Mouse (Mus musculus) stomach, embryonic 15.5 days (tissue): Measurements from ENCODE around the gene Lgi4. TPM values are rescaled to one million over a fixed set of nuclear protein-coding genes. Genes with fewer than 3 reads are reported as not detected.

Experiments used
- ATAC-seq: fragments of 200-750 bp; cut with Nextera tagmentation; 2 replicates; pipeline ENCODE4 v1.8.0; 2017; ENCODE audit warnings: low read depth, moderate number of reproducible peaks, moderate TSS enrichment; ENCODE audit not compliant: insufficient read depth, low FRiP score
- H3K27ac ChIP-seq: fragments of 300-500 bp; sonication (generic); 2 replicates; pipeline ENCODE4 v1.5.1; 2015; ENCODE audit warnings: mild to moderate bottlenecking, inconsistent platforms
- H3K27me3 ChIP-seq: fragments of 300-500 bp; sonication (generic); replicated peaks from 2 replicates; pipeline ENCODE4 v1.6.1; 2015; ENCODE audit warnings: inconsistent platforms
- H3K36me3 ChIP-seq: fragments of 300-500 bp; sonication (generic); 2 replicates; pipeline ENCODE4 v1.6.1; 2015; ENCODE audit warnings: inconsistent platforms
- H3K4me1 ChIP-seq: fragments of 300-500 bp; sonication (generic); 2 replicates; pipeline ENCODE4 v1.6.1; 2015; ENCODE audit warnings: inconsistent platforms
- H3K4me2 ChIP-seq: fragments of 300-500 bp; sonication (generic); 2 replicates; pipeline ENCODE4 v1.6.1; 2015; ENCODE audit warnings: mild to moderate bottlenecking, inconsistent platforms
- H3K4me3 ChIP-seq: fragments of 300-500 bp; sonication (generic); replicated peaks from 2 replicates; pipeline ENCODE4 v1.5.1; 2015; ENCODE audit warnings: inconsistent platforms
- H3K9ac ChIP-seq: fragments of 300-500 bp; sonication (generic); 2 replicates; pipeline ENCODE4 v1.6.1; 2015; ENCODE audit warnings: inconsistent platforms
- H3K9me3 ChIP-seq: fragments of 300-500 bp; sonication (generic); 2 replicates; pipeline ENCODE4 v1.6.1; 2016; ENCODE audit warnings: inconsistent platforms
- WGBS: fragments of 180-500 bp; shearing (Covaris S2); methylation state at CpG from one replicate; pipeline ENCODE4 v1.1.7; 2015; 5-methylcytosine and 5-hydroxymethylcytosine counted together
- polyA plus RNA-seq: library from polyadenylated mRNA; unstranded; fragments of >200 nt; fragmentation: Nextera tagmentation; extraction: Ambion mirVana; gene quantifications from 2 replicates; pipeline ENCODE4 v1.2.1, GENCODE M21; 2015

The Lgi4 gene
- polyA plus RNA-seq, 1 experiment from 2014 or later: 1.9 TPM

- H3K4me3 ChIP-seq: no peak overlapping the region
- no peak overlapping the region for H3K27ac ChIP-seq
- no peak overlapping the region for H3K4me2 ChIP-seq
- WGBS: 82% methylated on average over 12 of the region's 12 CpGs
- peaks cover 14% of the 10 kb centered on the region for H3K4me1 ChIP-seq
- no peak overlapping the region for H3K9ac ChIP-seq
- no peaks in the 10 kb centered on the region for H3K9me3 ChIP-seq
- no peaks in the 10 kb centered on the region for H3K27me3 ChIP-seq
- no peaks in the 10 kb centered on the region for H3K36me3 ChIP-seq
- no peak for ATAC-seq
Observed at GRCm38 (mm10) chr7:31063074-31063560, 4.0 kb downstream of the Lgi4 start.

GRCm38 (mm10) chr7:31067836-31068235 is 8.7 kb downstream of the Lgi4 start:
- no peaks in the 10 kb centered on the region for H3K36me3 ChIP-seq
- peaks cover 27% of the 10 kb centered on the region for H3K4me1 ChIP-seq
- no peak overlapping the region for H3K4me3 ChIP-seq
- H3K4me2 ChIP-seq: no peak overlapping the region
- ATAC-seq: peak; percentile 24; the same call in 1 of the 2 replicates
- peak overlapping the region; percentile 48; the same call in 1 of the 2 replicates for H3K27ac ChIP-seq
- no peak overlapping the region for H3K9ac ChIP-seq
- WGBS: 23% methylated on average over 5 of the region's 5 CpGs
- H3K27me3 ChIP-seq: no peaks in the 10 kb centered on the region
- no peaks in the 10 kb centered on the region for H3K9me3 ChIP-seq

GRCm38 (mm10) chr7:31069491-31069890 is 10.3 kb downstream of the Lgi4 start:
- no peak overlapping the region for H3K4me3 ChIP-seq
- H3K4me1 ChIP-seq: peaks cover 33% of the 10 kb centered on the region
- no peaks in the 10 kb centered on the region for H3K36me3 ChIP-seq
- H3K9me3 ChIP-seq: no peaks in the 10 kb centered on the region
- WGBS: 84% methylated on average over 14 of the region's 14 CpGs
- no peak overlapping the region for H3K9ac ChIP-seq
- H3K27ac ChIP-seq: no peak overlapping the region
- no peaks in the 10 kb centered on the region for H3K27me3 ChIP-seq
- no peak overlapping the region for H3K4me2 ChIP-seq
- no peak for ATAC-seq

- no peak for ATAC-seq
- no peaks in the 10 kb centered on the region for H3K36me3 ChIP-seq
- no peak overlapping the region for H3K27ac ChIP-seq
- H3K4me1 ChIP-seq: peaks cover 33% of the 10 kb centered on the region
- no peaks in the 10 kb centered on the region for H3K9me3 ChIP-seq
- no peak overlapping the region for H3K4me2 ChIP-seq
- H3K9ac ChIP-seq: no peak overlapping the region
- H3K4me3 ChIP-seq: no peak overlapping the region
- 72% methylated on average over 6 of the region's 6 CpGs for WGBS
- H3K27me3 ChIP-seq: no peaks in the 10 kb centered on the region
Observed at GRCm38 (mm10) chr7:31070324-31070723, 11.2 kb downstream of the Lgi4 start.

GRCm38 (mm10) chr7:31072326-31072725 is 13.2 kb downstream of the Lgi4 start:
- ATAC-seq: no peak
- H3K27ac ChIP-seq: peak overlapping the region; percentile 81

GRCm38 (mm10) chr7:31073546-31073945 is 14.4 kb downstream of the Lgi4 start:
- H3K9ac ChIP-seq: no peak overlapping the region
- peak; percentile 24; the same call in 1 of the 2 replicates for ATAC-seq
- no peak overlapping the region for H3K4me2 ChIP-seq
- H3K27ac ChIP-seq: peak overlapping the region; percentile 81
- H3K4me1 ChIP-seq: peaks cover 23% of the 10 kb centered on the region
- no peaks in the 10 kb centered on the region for H3K36me3 ChIP-seq
- no peak overlapping the region for H3K4me3 ChIP-seq
- no peaks in the 10 kb centered on the region for H3K9me3 ChIP-seq
- no peaks in the 10 kb centered on the region for H3K27me3 ChIP-seq

More at GRCm38 (mm10) chr7:31072326-31072725, 13.2 kb downstream of the Lgi4 start:
- Histone ChIP-seq H3K36me3 (no peaks in the 10 kb centered on the region), H3K9ac (no peak overlapping the region), H3K4me3 (no peak overlapping the region; the same call in 1 of the 2 replicates), H3K4me2 (peak overlapping the region; percentile 31), H3K27me3 (no peaks in the 10 kb centered on the region), H3K9me3 (no peaks in the 10 kb centered on the region), H3K4me1 (peaks cover 31% of the 10 kb centered on the region)
- 26% methylated on average over 9 of the region's 9 CpGs for WGBS

- WGBS: 51% methylated on average over 7 of the region's 7 CpGs
- H3K4me1 ChIP-seq: peaks cover 23% of the 10 kb centered on the region
- H3K9ac ChIP-seq: no peak overlapping the region; the same call in 1 of the 2 replicates
- no peaks in the 10 kb centered on the region for H3K36me3 ChIP-seq
- peak overlapping the region; percentile 81 for H3K27ac ChIP-seq
- ATAC-seq: no peak
- H3K27me3 ChIP-seq: no peaks in the 10 kb centered on the region
- no peaks in the 10 kb centered on the region for H3K9me3 ChIP-seq
- peak overlapping the region; percentile 37 for H3K4me2 ChIP-seq
- H3K4me3 ChIP-seq: peak overlapping the region; percentile 35; the same call in 1 of the 2 replicates
Observed at GRCm38 (mm10) chr7:31074061-31074712, 15.0 kb downstream of the Lgi4 start.

- ATAC-seq: no peak
- Histone ChIP-seq H3K4me2 (peak overlapping the region; percentile 37), H3K4me3 (peak overlapping the region; percentile 35; the same call in 1 of the 2 replicates), H3K4me1 (peaks cover 23% of the 10 kb centered on the region), H3K9me3 (no peaks in the 10 kb centered on the region), H3K27ac (peak overlapping the region; percentile 81), H3K9ac (no peak overlapping the region), H3K27me3 (no peaks in the 10 kb centered on the region), H3K36me3 (no peaks in the 10 kb centered on the region)
- 59% methylated on average over 5 of the region's 5 CpGs for WGBS
Observed at GRCm38 (mm10) chr7:31074713-31075069, 15.5 kb downstream of the Lgi4 start.

GRCm38 (mm10) chr7:31076492-31076891 is 17.4 kb downstream of the Lgi4 start, which contains the start of gene Fxyd3:
Fxyd3 (minus strand) TSS chr7:31076704.
- Histone ChIP-seq H3K4me2 (peak within 1 kb of the TSS; percentile 37), H3K9me3 (no peaks in the 10 kb centered on the region), H3K4me3 (peak within 1 kb of the TSS; percentile 35), H3K9ac (no peak within 1 kb of the TSS; the same call in 1 of the 2 replicates), H3K4me1 (peaks cover 16% of the 10 kb centered on the region), H3K36me3 (no peaks in the 10 kb centered on the region), H3K27me3 (no peaks in the 10 kb centered on the region), H3K27ac (peak within 1 kb of the TSS; percentile 67)
- WGBS: 48% methylated on average over 5 of the region's 5 CpGs
- peak; percentile 69 for ATAC-seq

- Histone ChIP-seq H3K9me3 (no peaks in the 10 kb centered on the region), H3K27ac (0 out of 2 replicates have a peak overlapping the region, but pooled peaks have one; percentile 67), H3K9ac (no peak overlapping the region), H3K36me3 (no peaks in the 10 kb centered on the region), H3K4me2 (no peak overlapping the region), H3K4me3 (no peak overlapping the region), H3K4me1 (peaks cover 10% of the 10 kb centered on the region), H3K27me3 (no peaks in the 10 kb centered on the region)
- WGBS: 50% methylated on average over 6 of the region's 6 CpGs
- ATAC-seq: no peak
Observed at GRCm38 (mm10) chr7:31077470-31077869, 18.3 kb downstream of the Lgi4 start.

GRCm38 (mm10) chr7:31077885-31078445 is 18.8 kb downstream of the Lgi4 start:
- no peaks in the 10 kb centered on the region for H3K27me3 ChIP-seq
- WGBS: 36% methylated on average over 5 of the region's 5 CpGs
- no peak overlapping the region for H3K9ac ChIP-seq
- ATAC-seq: no peak
- no peak overlapping the region for H3K4me2 ChIP-seq
- no peak overlapping the region for H3K27ac ChIP-seq
- H3K9me3 ChIP-seq: no peaks in the 10 kb centered on the region
- peaks cover 9% of the 10 kb centered on the region for H3K4me1 ChIP-seq
- H3K4me3 ChIP-seq: no peak overlapping the region
- H3K36me3 ChIP-seq: no peaks in the 10 kb centered on the region

- Histone ChIP-seq H3K9ac (no peak overlapping the region), H3K4me3 (no peak overlapping the region), H3K4me1 (peaks cover 13% of the 10 kb centered on the region), H3K36me3 (no peaks in the 10 kb centered on the region), H3K27me3 (no peaks in the 10 kb centered on the region), H3K4me2 (no peak overlapping the region), H3K9me3 (no peaks in the 10 kb centered on the region), H3K27ac (no peak overlapping the region)
- 86% methylated on average over 8 of the region's 8 CpGs for WGBS
- ATAC-seq: no peak
Observed at GRCm38 (mm10) chr7:31079670-31080069, 20.5 kb downstream of the Lgi4 start.
